1 mouse cellular context compared by ENCODE assay signal in genomic region chr11:116807116-116807515, GRCm38 (mm10).
A peak's percentile ranks its signal among the peaks of the same experiment; 100 is the strongest.
TF ChIP-seq lines count a peak whose summit lies in the region.

No protein-coding gene starts in this region.

TF ChIP-seq in ES-E14, 5 proteins besides CTCF, POLR2A, EP300 and RAD21:
- TF ChIP-seq ZC3H11A (IDR thresholded peaks at IDR 0.05; ENCODE audit: borderline replicate concordance, low read depth, low read length) (no peak), ZNF384 (IDR thresholded peaks at IDR 0.05; ENCODE audit: low read depth, low read length) (0 out of 2 replicates have a peak, but pooled peaks have one; percentile 36)
